Mouse (Mus musculus): ENCODE data around the gene Vmn1r212. TPM values are rescaled to one million over a fixed set of nuclear protein-coding genes. Genes with fewer than 3 reads are reported as not detected.

Vmn1r212 gene
- polyA plus RNA-seq (2014; fragmentation: Illumina TruSeq; extraction: RNeasy Lipid Tissue Mini Kit (QIAGEN cat#74804)), result not detected

GRCm38 (mm10) chr13:22884105-22884504 lies at the start of gene Vmn1r212:
TSS of gene Vmn1r212 (minus strand) at chr13:22884205.

GRCm38 (mm10) chr13:22857461-22857860 lies 26.5 kb downstream of the Vmn1r212 start, which contains the start of gene Vmn1r211:
TSS of gene Vmn1r211 (minus strand) at chr13:22857561.

Other genes starting within 250 kb of the Vmn1r212 start
- not detected for gene Vmn1r207-ps, start 154.6 kb downstream of the Vmn1r212 start, polyA plus RNA-seq (2014; fragmentation: Illumina TruSeq; extraction: RNeasy Lipid Tissue Mini Kit (QIAGEN cat#74804))
- gene Vmn1r208, start 106.8 kb downstream of the Vmn1r212 start, polyA plus RNA-seq (2014; fragmentation: Illumina TruSeq; extraction: RNeasy Lipid Tissue Mini Kit (QIAGEN cat#74804)), result not detected
- not detected for gene Vmn1r209, start 74.5 kb downstream of the Vmn1r212 start, polyA plus RNA-seq (2014; fragmentation: Illumina TruSeq; extraction: RNeasy Lipid Tissue Mini Kit (QIAGEN cat#74804))
- not detected for gene Vmn1r210, start 52.9 kb downstream of the Vmn1r212 start, polyA plus RNA-seq (2014; fragmentation: Illumina TruSeq; extraction: RNeasy Lipid Tissue Mini Kit (QIAGEN cat#74804))
- gene Vmn1r211, start 26.6 kb downstream of the Vmn1r212 start, polyA plus RNA-seq (2014; fragmentation: Illumina TruSeq; extraction: RNeasy Lipid Tissue Mini Kit (QIAGEN cat#74804)), result not detected
- not detected for gene Vmn1r213, start 123.5 kb upstream of the Vmn1r212 start, polyA plus RNA-seq (2014; fragmentation: Illumina TruSeq; extraction: RNeasy Lipid Tissue Mini Kit (QIAGEN cat#74804))
- gene Vmn1r214, start 146.2 kb upstream of the Vmn1r212 start, polyA plus RNA-seq (2014; fragmentation: Illumina TruSeq; extraction: RNeasy Lipid Tissue Mini Kit (QIAGEN cat#74804)), result not detected
- gene Vmn1r215, start 183.8 kb upstream of the Vmn1r212 start, polyA plus RNA-seq (2014; fragmentation: Illumina TruSeq; extraction: RNeasy Lipid Tissue Mini Kit (QIAGEN cat#74804)), result not detected
- gene Vmn1r217, start 234.0 kb upstream of the Vmn1r212 start, polyA plus RNA-seq (2014; fragmentation: Illumina TruSeq; extraction: RNeasy Lipid Tissue Mini Kit (QIAGEN cat#74804)), result not detected
- not detected for gene Vmn1r218, start 248.9 kb upstream of the Vmn1r212 start, polyA plus RNA-seq (2014; fragmentation: Illumina TruSeq; extraction: RNeasy Lipid Tissue Mini Kit (QIAGEN cat#74804))